Mouse (Mus musculus) urinary bladder, postnatal 14 days (tissue): ENCODE results near the gene Stard13.

Experiments used
- DNase-seq: peaks from one replicate; pipeline ENCODE4 v3.0.0; 2021; ENCODE audit warnings: low spot score

Stard13 gene

DNA sequence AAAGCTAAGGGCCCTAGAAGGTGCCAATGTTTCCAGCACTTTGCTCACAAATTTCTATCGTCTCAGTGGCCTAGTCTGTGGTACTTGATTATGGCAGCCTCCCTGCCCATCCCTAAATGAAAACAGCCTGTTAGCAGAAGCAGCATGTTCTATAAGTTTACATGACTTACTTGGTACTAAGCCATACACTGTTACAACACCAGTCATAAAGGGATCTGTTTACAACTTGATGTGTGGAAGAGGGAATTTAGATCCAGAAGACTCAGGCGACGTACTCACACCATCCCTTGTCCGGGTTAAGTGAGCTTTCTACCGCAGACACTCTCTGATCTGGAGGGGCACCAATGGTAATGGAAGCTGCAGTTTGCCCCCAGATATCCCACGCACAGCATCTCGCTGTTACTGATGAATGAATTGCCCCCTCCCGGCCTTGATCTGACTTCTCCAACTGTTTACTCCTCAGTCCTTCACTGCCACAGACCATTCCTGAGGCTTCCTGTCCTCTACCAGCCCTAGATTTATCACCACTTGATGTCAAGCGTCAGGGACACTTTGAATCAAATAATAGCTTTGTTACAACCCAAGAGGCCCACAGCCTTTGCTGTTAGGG, 53.4 kb downstream of the Stard13 start:
- no peak for DNase-seq

DNA sequence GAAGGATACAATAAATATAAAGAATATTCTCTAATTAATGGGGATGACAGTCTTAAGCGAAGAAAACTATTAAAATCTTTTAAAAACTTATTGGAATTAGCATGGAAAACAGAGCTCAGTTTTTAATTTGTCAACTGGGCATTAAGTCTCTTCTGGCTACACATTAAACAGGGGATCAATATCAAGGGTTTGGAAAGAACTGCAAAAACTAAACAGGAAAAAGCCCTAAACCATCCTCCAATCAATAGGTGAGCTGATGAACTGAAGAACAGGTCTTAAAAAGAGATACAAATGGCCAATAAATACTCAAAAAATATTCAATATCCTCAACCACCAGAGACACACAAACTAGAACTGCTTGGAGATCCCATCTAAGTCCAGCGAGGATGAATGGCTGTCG, 56.5 kb downstream of the Stard13 start:
- no peak for DNase-seq

DNA sequence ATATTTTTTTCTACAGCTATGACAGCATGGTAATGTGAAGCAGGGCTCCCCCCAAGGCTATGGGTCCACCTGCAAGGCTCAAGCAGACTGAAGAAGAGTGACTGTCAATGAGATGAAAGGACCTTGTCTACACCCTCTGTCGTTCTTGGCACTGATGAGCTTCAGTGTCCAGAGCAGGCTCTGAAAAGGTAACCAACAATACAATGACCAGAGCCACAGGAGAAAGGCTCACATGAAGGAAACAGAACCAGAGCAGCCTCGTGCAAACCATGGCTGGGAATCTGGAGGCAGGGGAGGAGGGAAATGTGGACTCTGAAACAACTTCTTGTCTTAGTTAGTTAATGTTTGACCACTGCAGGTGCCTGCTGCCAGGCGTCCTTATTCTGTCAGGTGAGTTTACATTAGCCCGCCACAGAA, 57.7 kb downstream of the Stard13 start:
- no peak for DNase-seq

GRCm38 (mm10) chr5:151174485-151175460, 58.9 kb downstream of the Stard13 start:
- DNase-seq = no peak

- no peak for DNase-seq
Observed at GRCm38 (mm10) chr5:151173774-151174173, 59.9 kb downstream of the Stard13 start.

DNA sequence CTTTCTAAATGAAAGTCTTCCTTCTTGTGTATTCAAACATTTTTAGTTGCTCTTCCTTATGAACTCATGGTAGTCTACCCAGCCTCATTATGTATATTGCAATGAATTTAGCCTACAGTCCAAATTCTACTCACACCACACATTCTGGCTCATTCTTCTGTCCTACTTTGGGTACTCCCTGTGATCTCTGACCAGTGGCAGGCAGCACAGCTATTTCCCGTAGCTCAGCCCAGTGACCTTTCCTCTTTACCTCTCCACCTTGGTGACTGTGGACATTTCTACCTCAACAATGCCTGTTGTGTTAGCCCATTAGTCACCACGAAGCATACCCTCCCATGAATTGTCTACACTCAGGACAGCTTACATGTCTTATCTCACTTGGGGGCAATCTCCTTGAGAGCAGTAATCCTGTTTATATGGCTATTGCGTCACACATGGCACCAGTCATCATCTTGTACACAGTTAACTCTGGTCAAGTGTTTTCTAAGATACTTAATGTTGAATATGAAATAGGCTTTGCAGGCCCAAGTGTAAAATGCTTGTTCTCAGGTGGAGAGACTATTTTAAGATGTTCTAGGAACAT, 63.4 kb downstream of the Stard13 start:
- DNase-seq = no peak

GRCm38 (mm10) chr5:151168191-151168590, 65.4 kb downstream of the Stard13 start:
- no peak for DNase-seq

DNA sequence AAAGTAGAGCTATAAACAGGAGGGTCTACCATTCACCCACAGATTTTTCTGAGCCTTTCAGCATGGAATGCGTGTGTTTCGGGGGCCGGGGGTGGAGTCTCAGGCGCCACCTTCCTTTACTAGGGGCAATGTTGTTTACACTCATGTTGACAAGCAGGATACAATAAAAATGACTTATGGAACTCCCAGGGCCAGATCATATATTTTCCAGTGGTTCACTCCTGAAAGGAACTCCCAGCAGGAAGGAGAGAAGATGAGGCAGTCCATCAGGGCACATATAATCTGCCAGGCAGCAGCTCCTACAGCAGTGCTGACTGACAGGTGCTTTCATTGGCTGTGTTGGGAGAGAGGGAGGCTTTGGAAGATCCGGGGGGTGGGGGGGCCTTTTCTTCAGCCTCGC, 66.0 kb downstream of the Stard13 start:
- DNase-seq = no peak

DNA sequence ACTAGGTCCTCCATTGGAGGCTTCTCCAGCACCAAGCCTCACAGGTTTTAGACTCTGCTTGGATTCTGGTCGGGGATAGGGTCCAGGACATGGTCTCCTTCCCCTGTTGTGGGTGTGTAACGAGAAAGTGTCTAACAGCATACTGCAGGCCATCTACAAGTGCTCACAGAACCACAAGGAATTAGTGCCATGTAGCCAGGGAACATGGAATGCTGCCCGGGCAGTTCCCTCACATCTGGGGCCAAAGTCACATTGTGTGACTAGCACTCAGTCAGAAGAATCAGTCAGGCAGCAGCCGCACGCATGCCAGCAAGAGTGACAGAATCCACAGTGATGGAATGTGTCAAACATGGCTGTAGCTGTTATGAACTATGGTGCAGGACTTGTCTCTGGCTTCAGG, 67.4 kb downstream of the Stard13 start:
- DNase-seq = peak; percentile 43

DNA sequence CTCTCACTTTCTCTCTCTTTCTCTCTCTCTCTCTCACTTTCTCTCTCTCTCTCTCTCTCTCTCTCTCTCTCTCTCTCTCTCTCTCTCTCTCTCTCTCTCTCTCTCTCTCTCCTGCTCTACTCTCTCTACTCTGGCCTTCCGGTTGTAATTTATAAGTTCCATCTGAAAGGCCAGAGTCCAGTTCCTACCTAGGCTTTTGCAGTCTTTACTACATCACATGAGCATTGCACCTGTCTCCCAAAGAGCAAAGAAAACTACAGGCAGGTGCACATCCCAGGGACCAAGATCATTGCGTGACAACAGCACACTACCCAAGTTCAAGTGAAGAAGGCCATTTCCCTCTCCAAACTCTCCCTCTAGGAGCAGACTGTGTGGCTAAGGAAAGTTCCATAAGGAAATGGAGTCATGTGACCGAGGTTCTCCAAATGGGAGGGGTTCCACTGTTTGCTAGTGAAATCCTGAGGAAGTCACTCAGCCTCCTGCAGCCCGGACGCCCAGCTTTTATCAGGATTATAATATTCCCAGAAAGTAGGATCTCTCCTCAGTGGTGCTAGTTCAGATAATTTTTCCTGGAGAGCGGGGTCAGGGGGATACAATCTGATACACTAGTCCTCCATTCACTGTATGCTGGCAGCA, 68.1 kb downstream of the Stard13 start:
- no peak for DNase-seq

- DNase-seq = no peak
Observed at GRCm38 (mm10) chr5:151164815-151165214, 68.8 kb downstream of the Stard13 start.

GRCm38 (mm10) chr5:151162642-151163041, 71.0 kb downstream of the Stard13 start:
- DNase-seq = no peak

GRCm38 (mm10) chr5:151155247-151155646, 78.4 kb downstream of the Stard13 start:
- no peak for DNase-seq

DNA sequence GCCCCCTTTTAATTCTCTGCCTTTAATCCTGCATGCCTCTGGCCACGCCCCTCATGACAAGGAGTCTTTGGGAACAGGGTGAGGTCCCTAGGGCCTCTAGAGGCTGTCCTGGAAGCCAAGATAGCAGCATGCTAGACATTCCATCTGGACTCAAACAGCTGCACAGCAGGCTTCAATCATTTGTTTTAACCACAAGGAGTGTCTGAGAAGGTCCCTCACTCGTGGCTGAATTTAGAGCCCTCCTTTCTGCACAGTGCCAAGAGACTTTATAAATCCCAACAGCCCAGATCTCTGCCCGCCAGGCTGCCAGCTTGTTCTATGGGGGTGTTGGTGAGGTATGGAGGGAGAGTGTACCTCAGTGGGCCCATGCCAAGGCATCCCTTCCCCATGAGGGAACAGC, 78.9 kb downstream of the Stard13 start:
- DNase-seq = no peak

- no peak for DNase-seq
Observed at GRCm38 (mm10) chr5:151154030-151154429, 79.6 kb downstream of the Stard13 start.

GRCm38 (mm10) chr5:151151549-151151948, 82.1 kb downstream of the Stard13 start:
- no peak for DNase-seq

- DNase-seq = no peak
Observed at GRCm38 (mm10) chr5:151149509-151149908, 84.1 kb downstream of the Stard13 start.

GRCm38 (mm10) chr5:151148079-151148478, 85.6 kb downstream of the Stard13 start:
- no peak for DNase-seq

- DNase-seq = no peak
Observed at GRCm38 (mm10) chr5:151145807-151146206, 87.8 kb downstream of the Stard13 start.

GRCm38 (mm10) chr5:151143955-151144354, 89.7 kb downstream of the Stard13 start:
- no peak for DNase-seq

DNA sequence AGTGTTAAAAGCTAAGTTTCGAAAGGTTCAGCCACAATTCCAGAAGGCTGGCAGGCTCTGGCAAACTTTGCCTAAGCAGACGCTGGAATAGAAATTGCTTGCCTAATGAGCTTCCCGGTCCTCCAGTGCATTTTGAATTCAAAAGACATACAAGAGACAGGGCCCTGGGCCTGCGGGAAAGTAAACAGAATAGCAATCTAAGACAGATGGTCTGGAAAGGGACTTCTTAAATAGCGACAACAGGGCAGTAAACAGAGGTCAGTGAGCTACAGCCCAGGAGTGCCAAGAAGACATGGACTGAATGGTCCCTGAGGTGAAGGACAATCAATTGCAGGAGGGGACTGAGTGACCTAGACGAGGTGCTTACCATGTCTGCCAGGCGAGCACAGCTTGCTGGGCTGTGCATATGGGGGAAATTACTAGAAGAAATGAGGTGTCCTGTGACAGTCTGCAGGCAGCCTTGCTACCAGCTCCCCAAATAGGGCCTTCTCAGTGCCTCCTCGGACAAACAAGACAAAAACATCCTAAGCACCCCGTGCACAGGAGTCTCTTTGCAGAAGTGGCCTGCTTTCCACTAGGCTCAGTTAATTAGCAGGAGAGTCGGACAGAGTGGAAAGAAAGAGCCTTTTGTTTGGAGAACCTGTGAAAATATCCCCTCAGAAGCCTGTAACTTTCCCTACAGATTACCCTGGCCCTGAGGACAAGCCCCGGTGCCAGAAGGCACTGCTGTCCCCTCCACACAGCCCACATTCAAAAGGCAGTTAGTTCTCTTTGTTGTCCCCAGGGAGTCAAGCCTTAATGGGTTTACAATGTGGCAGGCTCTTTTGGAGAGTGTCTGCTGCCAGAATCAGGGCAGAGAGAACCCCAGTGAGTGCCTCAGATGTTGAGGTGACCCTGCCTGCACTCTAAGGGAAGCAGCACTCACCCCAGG, 90.7 kb downstream of the Stard13 start:
- no peak for DNase-seq
